Mouse (Mus musculus) neutrophil, adult 59 days (primary cell): ENCODE measurements around the gene Tescl. TPM values are rescaled to one million over a fixed set of nuclear protein-coding genes. Genes with fewer than 3 reads are reported as not detected.

Experiments
- total RNA-seq, 2 experiments: library from RNA; stranded (reverse); gene quantifications; 1 replicate in 1 of 2; 2 replicates in 1 of 2; pipeline ENCODE4 v1.2.4; 2023

Gene Tescl
- under 1 TPM in 1 of 2 experiments, not detected in 1; 0.46 TPM for total RNA-seq

DNA sequence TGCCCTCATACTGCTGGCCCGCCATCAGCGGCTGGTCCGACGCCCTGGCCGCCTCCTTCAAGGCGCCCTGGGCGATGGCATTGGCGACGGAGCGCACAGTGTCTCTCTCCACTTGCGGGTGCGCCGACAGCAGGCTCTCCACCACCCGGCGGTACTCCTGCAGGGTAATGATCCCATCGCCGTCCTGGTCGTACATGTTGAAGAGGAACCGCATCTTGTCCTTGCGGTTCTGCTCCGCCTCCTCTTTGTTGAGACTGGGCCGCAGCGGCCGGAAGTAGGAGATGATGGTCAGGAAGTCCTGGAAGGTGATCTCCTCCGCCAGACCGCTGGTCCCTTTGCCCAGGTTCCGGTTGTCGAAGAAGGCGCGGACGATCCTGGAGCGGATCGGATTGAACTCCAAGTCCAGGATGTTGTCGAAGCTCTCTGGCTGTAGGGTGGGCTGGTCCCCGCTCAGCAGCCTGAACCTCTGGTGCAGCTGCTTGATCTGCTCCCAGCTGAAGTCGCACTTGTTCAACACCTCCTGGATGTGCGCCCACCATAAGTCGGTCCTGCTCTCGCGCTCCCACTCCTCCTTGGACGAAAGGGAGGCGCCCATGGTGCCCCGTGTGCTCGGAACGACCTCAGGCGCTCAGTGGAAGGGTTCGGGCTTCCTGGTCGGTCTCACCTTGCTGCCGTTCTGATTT is at the start of gene Tescl:
Tescl (minus strand) TSS at position 633 of the 683 bp plus-strand sequence.

DNA sequence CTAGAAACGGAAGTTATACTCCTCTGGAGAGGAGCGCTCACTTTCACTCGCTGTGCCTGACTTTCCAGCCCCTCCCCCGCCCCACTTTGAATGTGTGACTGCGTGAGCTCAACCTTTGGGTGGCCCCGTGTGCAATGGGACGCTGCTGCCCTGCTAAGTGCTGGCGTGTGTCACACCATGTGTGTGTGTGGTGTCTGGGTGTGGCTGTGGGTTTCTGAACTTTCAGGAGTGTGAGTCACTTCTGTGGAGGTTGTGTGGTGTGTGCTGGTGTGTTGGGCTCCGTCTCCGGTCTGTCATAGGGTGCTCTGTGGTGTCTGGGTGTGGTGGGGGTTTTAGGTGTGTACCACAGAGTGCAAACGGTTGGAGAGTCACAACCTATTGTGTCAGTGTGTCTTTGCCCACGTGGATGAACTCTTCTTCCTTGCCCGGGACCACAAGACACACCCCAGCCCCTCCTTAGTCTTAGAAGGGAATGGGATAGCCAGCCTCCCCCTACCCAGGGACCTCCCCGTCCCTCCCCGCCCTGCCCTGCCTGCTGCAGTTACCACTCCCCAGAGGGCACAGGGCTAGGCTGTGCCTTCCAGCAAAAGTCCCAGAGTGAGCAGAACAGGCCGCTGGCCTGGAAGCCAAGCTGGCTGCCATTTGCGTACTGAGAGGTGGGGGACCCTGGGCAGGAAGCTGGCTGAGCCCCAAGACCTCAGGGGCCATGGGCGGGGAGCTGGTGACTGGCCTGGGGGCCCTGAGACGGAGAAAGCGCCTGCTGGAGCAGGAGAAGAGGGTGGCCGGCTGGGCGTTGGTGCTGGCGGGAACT is 36.2 kb upstream of the Tescl start, which contains the start of gene Kcnn4:
Kcnn4 (plus strand) TSS at position 533 of the 811 bp plus-strand sequence.

DNA sequence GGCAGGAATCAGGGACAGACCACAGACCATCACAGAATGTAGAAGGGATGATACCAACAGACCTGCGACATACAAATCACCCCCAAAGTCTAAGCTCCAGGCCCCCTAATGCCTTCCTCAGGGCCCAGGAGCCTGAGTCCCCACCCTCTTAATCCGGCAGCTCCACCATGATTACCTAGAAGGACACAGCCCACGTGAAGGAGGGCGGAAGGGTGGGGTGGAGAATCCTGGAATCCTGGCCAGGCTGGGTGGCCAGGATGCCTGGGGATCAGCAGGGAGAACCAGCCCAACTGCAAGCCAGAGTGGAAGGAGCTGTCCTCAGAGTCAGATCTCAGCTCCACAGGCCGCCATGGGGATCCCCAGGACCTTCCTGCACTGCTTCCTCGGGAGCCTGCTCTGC is 15.2 kb upstream of the Tescl start, which contains the start of gene Lypd5:
Lypd5 (plus strand) TSS at position 301 of the 400 bp plus-strand sequence.

DNA sequence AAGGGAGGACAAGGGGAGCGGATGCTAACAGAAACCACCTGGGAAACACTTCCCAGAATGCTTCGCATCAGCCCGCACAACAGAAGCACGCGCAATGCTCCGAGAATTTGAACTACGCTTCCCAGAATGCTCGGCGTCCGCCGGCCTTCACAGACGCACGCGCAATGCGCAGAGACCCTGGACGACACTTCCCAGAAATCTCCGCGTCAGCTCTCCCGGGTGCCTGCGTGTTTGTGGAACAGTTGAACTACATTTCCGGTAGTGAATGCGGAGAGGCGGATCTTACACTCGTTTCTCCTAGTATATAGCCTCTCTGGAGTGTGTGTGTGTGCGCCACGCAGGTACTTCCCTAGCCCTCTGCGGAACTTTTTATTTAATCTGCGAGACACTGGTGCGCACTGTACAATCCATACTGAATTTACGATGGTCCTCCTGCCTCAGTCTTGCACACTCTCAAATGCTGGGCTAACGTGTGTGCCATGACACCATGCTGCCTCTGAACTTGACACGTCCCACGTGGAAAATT is 17.1 kb downstream of the Tescl start, which contains the start of gene Zfp94:
Zfp94 (minus strand) TSS at position 100 of the 526 bp plus-strand sequence.

DNA sequence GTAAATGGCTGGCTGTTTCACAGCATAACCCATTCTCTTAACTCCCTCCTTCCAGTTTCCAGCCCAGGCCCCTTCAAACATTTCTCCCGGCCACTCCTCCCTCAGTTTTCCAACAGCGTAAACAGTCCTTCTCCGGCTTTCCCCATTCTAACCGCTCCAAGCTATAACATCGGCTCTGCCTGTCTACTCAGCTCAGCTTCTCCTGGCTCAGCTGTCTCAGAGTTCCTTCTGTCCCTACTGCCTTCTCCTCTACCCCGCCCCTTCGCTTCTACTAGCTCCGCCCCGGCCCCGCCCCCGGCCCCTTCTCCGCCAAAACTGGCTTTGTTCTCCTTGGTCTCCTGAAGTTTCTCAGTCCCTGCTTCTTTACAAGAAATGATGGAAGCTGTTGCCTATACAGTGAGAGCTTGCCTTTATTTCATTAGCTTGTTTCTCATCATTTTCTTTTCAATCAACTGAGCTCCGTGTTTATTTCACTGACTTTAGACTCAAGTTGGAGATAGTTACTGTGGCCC is 32.9 kb downstream of the Tescl start, which contains the start of gene Zfp61:
Zfp61 (minus strand) TSS at position 462 of the 512 bp plus-strand sequence.

Other genes with a start within 250 kb of the Tescl start
- gene Zfp112, start 221.6 kb downstream of the Tescl start, total RNA-seq: 1 to 10 TPM; 1.2 to 1.6 TPM
- gene Zfp235, start 199.8 kb downstream of the Tescl start, total RNA-seq: 1 to 10 TPM; 2.8 to 4.7 TPM
- gene Zfp114, start 158.9 kb downstream of the Tescl start, total RNA-seq: under 1 TPM; 0.29 to 0.33 TPM
- gene Zfp111, start 122.5 kb downstream of the Tescl start, total RNA-seq: 1 to 10 TPM; 2.9 to 3.2 TPM
- 1 to 10 TPM in 1 of 2 experiments, under 1 TPM in 1; 0.62 to 1.2 TPM for gene Zfp109, start 96.4 kb downstream of the Tescl start, total RNA-seq
- gene Zfp108, start 79.1 kb downstream of the Tescl start, total RNA-seq: under 1 TPM; 0.29 to 0.33 TPM
- gene Zfp93, start 63.5 kb downstream of the Tescl start, total RNA-seq: under 1 TPM; 0.15 to 0.44 TPM
- 1 to 10 TPM; 3.4 to 6.4 TPM for gene Zfp61, start 32.7 kb downstream of the Tescl start, total RNA-seq
- 1 to 10 TPM; 1.1 to 1.3 TPM for gene Zfp94, start 17.3 kb downstream of the Tescl start, total RNA-seq
- gene Lypd5, start 15.3 kb upstream of the Tescl start, total RNA-seq: not detected
- gene Kcnn4, start 36.3 kb upstream of the Tescl start, total RNA-seq: 10 to 100 TPM; 10.4 to 15.7 TPM
- 10 to 100 TPM; 51.5 to 57.8 TPM for gene Smg9, start 65.7 kb upstream of the Tescl start, total RNA-seq
- 1 to 10 TPM; 2.1 to 2.6 TPM for gene Irgc1, start 118.4 kb upstream of the Tescl start, total RNA-seq
- gene Plaur, start 128.5 kb upstream of the Tescl start, total RNA-seq: 1,000 to 10,000 TPM in 1 of 2 experiments, 100 to 1,000 TPM in 1; 962 to 1,297 TPM
- gene Cadm4, start 148.1 kb upstream of the Tescl start, total RNA-seq: not detected
- gene Zfp428, start 173.1 kb upstream of the Tescl start, total RNA-seq: 1 to 10 TPM in 1 of 2 experiments, under 1 TPM in 1; 0.31 to 1.2 TPM
- gene AC161166.1, start 178.5 kb upstream of the Tescl start, total RNA-seq: not detected
- gene Irgq, start 196.8 kb upstream of the Tescl start, total RNA-seq: 1 to 10 TPM; 6.0 to 6.2 TPM
- not detected for gene Pinlyp, start 212.2 kb upstream of the Tescl start, total RNA-seq
- gene Xrcc1, start 212.4 kb upstream of the Tescl start, total RNA-seq: 10 to 100 TPM; 27.4 to 33.8 TPM